Mouse (Mus musculus) hindbrain, embryonic 14.5 days (tissue): ENCODE measurements at regions not wholly inside any gene's neighbourhood (a gene's known extent, or its start where the extent isn't known, plus 50 kb on each side); places are given as distances from the start of the nearest gene placed in this dataset.

Experiments used
- ATAC-seq: fragments of 200-750 bp; cut with Nextera tagmentation; 2 replicates; pipeline ENCODE4 v1.8.0; 2017; ENCODE audit warnings: moderate number of reproducible peaks, mild to moderate bottlenecking, moderate TSS enrichment, moderate library complexity; ENCODE audit not compliant: low FRiP score
- DNase-seq: peaks from one replicate; pipeline ENCODE4 v3.0.0-alpha.2; 2015; ENCODE audit warnings: low spot score
- H3K27ac ChIP-seq: fragments of 300-500 bp; sonication (generic); 2 replicates; pipeline ENCODE4 v1.5.1; 2014; ENCODE audit warnings: mild to moderate bottlenecking, moderate library complexity
- H3K27me3 ChIP-seq: fragments of 300-500 bp; sonication (generic); 2 replicates; pipeline ENCODE4 v1.6.1; 2014; ENCODE audit warnings: mild to moderate bottlenecking, low read length, mixed read lengths; ENCODE audit not compliant: control insufficient read depth, insufficient read depth
- H3K36me3 ChIP-seq: fragments of 300-500 bp; sonication (generic); replicated peaks from 2 replicates; pipeline ENCODE4 v1.6.1; 2014; ENCODE audit not compliant: control insufficient read depth, insufficient read depth
- H3K4me1 ChIP-seq: fragments of 300-500 bp; sonication (generic); replicated peaks from 2 replicates; pipeline ENCODE4 v1.6.1; 2014; ENCODE audit warnings: antibody characterized with exemption, low read length, mixed read lengths; ENCODE audit not compliant: control insufficient read depth, insufficient read depth
- H3K4me2 ChIP-seq: fragments of 300-500 bp; sonication (generic); replicated peaks from 2 replicates; pipeline ENCODE4 v1.6.1; 2014; ENCODE audit warnings: mild to moderate bottlenecking, moderate library complexity
- H3K4me3 ChIP-seq: fragments of 300-500 bp; sonication (generic); replicated peaks from 2 replicates; pipeline ENCODE4 v1.5.1; 2014; ENCODE audit warnings: mild to moderate bottlenecking, low read length
- H3K9ac ChIP-seq: fragments of 300-500 bp; sonication (generic); 2 replicates; pipeline ENCODE4 v1.6.1; 2014
- H3K9me3 ChIP-seq: fragments of 300-500 bp; sonication (generic); 2 replicates; pipeline ENCODE4 v1.6.1; 2016; ENCODE audit warnings: low read length; ENCODE audit not compliant: control insufficient read depth
- WGBS: fragments of 180-500 bp; shearing (Covaris S2); extraction: QIAGEN DNeasy Blood & Tissue Kit; methylation state at CpG from one replicate; pipeline ENCODE4 v1.1.7; 2014; 5-methylcytosine and 5-hydroxymethylcytosine counted together

DNA sequence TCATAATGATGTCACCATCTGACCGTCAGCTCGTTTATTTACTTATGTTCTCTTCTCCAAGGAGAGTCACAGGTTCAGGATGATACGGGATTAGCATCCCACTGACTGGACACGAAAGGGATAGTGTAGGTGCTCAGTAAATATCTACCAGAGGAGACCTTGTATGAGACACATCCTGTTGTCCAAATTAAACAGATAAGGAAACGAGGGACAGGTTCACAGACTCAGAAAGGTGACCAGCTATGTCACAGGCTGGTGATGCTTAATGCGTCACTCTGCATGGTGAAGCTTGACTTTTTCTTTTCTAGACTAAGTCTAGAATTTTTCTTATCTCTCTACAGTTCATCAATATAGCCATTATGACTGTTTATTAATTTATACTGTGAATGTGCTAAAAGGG lies 235.2 kb upstream of the Sall1 start:
- 90% methylated on average over 6 of the region's 6 CpGs for WGBS
- ATAC-seq (no peak), DNase-seq (no peak)
- no peaks in the 10 kb centered on the region for H3K4me1 ChIP-seq
- no peak overlapping the region for H3K27ac ChIP-seq
- no peak overlapping the region for H3K4me3 ChIP-seq
- no peaks in the 10 kb centered on the region for H3K27me3 ChIP-seq
- no peaks in the 10 kb centered on the region for H3K9me3 ChIP-seq
- H3K4me2 ChIP-seq, result no peak overlapping the region
- H3K36me3 ChIP-seq, result no peaks in the 10 kb centered on the region
- no peak overlapping the region for H3K9ac ChIP-seq

DNA sequence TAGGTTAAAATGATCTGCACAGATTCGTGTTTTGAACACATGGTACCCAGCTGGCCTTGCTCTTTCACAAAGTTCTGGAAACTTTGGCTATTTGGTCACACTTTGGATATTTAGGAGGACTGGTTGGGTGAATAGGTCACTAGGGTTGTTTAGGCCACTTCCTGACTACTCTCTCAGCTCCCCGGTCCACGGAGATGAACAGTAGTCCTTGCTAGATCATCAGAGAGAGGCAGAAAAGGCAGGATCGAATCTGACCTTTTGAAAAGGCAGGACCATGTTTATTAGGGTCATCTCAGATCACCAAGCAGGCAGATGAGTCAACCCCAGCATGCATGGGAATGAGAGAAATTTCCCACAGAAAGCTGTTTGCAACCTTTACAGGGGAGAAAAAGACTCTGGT lies 229.3 kb upstream of the Sall1 start:
- Histone ChIP-seq H3K4me2 (no peak overlapping the region), H3K4me1 (peaks cover 9% of the 10 kb centered on the region), H3K9ac (no peak overlapping the region), H3K9me3 (no peaks in the 10 kb centered on the region), H3K36me3 (no peaks in the 10 kb centered on the region), H3K4me3 (no peak overlapping the region), H3K27ac (no peak overlapping the region), H3K27me3 (0 out of 2 replicates have a peak, but pooled peaks cover 7% of the 10 kb centered on the region)
- WGBS, result 66% methylated on average over 4 of the region's 4 CpGs
- ATAC-seq, result no peak
- no peak for DNase-seq

DNA sequence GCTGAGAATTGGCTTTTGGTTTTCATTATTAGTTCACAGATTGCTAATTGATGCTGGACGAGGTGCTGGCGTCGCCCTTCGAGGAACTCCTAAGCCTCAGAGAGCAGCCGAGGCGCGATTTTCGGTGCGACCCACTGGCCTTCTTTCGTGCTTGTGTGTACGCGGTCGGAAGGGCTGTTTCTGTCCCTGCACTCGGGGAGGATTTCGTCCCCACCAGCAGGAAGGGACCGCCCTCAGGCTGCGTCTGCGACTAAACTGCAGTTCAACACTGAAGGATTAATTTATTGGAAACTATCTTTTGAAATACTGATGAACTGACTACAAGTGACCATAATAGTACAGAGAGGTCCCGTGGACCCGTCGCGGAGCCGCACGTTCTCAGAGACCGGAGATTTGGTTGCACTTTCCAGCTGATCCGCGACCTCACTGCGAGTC lies 228.4 kb upstream of the Sall1 start:
- ATAC-seq, result no peak
- no peaks in the 10 kb centered on the region for H3K9me3 ChIP-seq
- H3K4me1 ChIP-seq, result peaks cover 9% of the 10 kb centered on the region
- peak overlapping the region; percentile 51 for H3K9ac ChIP-seq
- 0 out of 2 replicates have a peak, but pooled peaks cover 7% of the 10 kb centered on the region for H3K27me3 ChIP-seq
- 2% methylated on average over 28 of the region's 28 CpGs for WGBS
- peak overlapping the region; percentile 64 for H3K4me2 ChIP-seq
- H3K36me3 ChIP-seq, result no peaks in the 10 kb centered on the region
- H3K27ac ChIP-seq, result peak overlapping the region; percentile 50
- peak overlapping the region; percentile 26 for H3K4me3 ChIP-seq
- peak; percentile 34 for DNase-seq

DNA sequence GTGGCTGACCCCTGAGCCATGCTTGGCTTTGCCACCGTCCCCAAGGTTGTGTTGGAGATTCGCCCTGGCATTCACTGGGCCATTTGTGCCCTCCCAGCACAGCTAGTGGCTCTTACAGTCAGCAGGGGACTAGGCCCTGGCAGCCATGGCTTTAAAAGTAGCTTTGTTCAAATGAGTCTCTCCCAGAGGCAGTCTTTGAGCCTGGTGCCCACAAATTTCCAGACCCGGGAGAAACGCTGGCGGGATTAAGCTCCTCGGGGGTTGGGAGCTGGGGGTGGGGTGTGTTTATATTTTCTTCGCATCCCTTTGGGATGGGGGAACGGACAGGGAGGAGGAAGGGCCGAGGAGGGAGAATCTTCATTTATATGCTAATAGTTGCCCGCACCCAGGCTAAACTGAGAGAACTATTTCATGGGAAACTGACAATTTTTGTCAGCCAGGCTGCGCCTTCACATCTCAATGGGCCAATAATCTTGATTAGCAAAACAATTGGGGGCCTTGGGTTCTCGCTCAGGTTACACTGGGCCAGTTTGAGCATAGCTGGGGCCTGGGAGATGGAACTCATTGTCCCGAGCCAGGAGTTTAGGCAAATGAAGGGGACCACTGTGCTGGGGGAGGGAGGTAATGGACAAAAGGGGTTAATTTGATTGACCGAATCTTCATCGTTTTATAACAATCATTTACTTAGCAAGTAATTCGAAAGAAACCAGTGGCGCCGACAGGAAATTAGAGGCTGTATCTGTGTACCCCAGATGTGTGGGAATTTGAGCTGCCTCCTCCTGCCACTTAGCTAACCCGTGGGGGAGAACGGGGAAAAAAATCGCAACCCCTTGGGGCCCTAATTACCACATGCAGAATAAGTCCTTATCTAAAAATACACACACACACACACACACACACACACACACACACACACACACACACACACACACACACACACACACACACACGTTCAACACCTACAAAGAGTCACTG lies 227.7 kb upstream of the Sall1 start:
- H3K36me3 ChIP-seq, result no peaks in the 10 kb centered on the region
- H3K9ac ChIP-seq, result peak overlapping the region; percentile 51
- peaks cover 9% of the 10 kb centered on the region for H3K4me1 ChIP-seq
- peak overlapping the region; percentile 50 for H3K27ac ChIP-seq
- H3K4me3 ChIP-seq, result peak overlapping the region; percentile 26
- 4% methylated on average over 22 of the region's 22 CpGs for WGBS
- 0 out of 2 replicates have a peak, but pooled peaks cover 7% of the 10 kb centered on the region for H3K27me3 ChIP-seq
- peak; percentile 75; the same call in 1 of the 2 replicates for ATAC-seq
- H3K4me2 ChIP-seq, result peak overlapping the region; percentile 64
- DNase-seq, result peak; percentile 28
- no peaks in the 10 kb centered on the region for H3K9me3 ChIP-seq

DNA sequence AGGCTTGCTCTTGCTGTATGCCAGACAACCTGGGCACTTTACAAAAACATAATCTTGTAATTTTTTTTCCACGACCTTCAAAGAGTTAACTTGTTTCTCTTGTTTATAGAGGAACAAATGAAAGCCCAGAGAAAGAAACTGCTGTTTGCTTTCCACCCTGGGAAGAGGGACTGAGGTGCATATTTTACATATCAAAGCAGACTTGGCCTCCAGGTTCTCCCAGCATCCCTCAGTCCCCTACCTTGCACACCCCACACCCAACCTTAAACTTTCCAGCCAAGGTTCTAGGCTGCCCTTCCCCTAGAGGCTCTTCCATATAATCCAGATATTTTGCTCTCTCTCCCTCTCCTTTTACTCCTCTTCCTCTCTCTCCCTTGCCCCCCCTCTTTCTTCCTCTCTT lies 226.0 kb upstream of the Sall1 start:
- ATAC-seq (no peak), DNase-seq (no peak)
- Histone ChIP-seq H3K4me1 (peaks cover 9% of the 10 kb centered on the region), H3K36me3 (no peaks in the 10 kb centered on the region), H3K4me3 (no peak overlapping the region), H3K9me3 (peaks cover 8% of the 10 kb centered on the region), H3K27me3 (0 out of 2 replicates have a peak, but pooled peaks cover 7% of the 10 kb centered on the region), H3K4me2 (no peak overlapping the region), H3K9ac (no peak overlapping the region), H3K27ac (no peak overlapping the region)
- WGBS, result 28% methylated on average over 1 of the region's 1 CpGs

DNA sequence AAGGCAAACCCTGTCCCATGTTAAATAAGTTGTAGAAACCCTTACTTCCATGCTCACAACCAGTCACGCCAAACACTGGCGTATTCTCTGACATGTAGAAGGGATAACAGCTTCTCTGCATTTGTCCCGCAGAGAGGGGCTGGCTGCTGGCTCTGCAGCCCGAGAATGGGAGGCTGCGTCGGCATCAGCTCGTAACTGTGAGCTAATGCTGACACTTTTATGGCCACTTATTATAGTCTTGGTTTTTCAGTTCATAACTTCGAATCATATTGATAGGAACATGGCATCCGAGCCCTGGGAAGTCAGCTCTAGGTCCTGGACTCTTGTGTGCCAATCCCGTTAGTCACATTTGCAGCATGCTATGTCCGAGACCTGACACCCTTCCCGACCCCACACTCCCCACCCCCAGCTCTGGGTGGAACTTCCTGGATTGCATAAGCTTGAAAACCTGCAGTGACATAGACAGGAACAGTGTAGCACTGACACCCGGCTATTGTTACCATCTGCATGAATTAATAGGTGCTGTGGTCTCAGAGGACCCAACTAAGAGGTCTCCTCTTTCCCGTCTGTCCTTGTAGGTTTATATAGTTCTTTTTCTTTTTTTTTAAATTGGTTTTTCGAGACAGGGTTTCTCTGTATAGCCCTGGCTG lies 217.3 kb upstream of the Sall1 start:
- 80% methylated on average over 15 of the region's 15 CpGs for WGBS
- H3K9me3 ChIP-seq, result peaks cover 17% of the 10 kb centered on the region

DNA sequence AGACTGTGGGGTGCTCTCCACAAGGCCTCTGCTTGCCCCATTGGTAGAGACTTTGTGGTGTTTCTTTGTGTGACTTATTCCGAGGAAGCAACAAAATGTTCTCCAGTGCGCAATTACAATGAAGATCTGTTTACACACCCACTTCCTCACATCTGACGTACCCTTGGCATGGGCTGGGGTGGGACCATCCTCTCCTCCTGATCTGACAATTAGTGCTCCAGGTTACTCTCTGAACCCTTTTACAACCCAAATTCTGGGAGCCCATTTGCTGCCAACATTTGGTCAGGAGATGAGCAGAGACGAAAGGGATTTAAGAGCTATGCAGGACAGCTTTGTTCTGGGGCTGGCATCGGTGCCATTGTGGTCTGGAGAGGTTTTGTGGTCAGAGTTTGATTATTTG lies 215.9 kb upstream of the Sall1 start:
- peaks cover 8% of the 10 kb centered on the region; the same call in 1 of the 2 replicates for H3K9me3 ChIP-seq
- no peak for DNase-seq
- 86% methylated on average over 5 of the region's 5 CpGs for WGBS
- no peak overlapping the region for H3K4me3 ChIP-seq
- 0 out of 2 replicates have a peak, but pooled peaks cover 3% of the 10 kb centered on the region for H3K27me3 ChIP-seq
- no peak overlapping the region for H3K9ac ChIP-seq
- H3K4me1 ChIP-seq, result no peaks in the 10 kb centered on the region
- no peak overlapping the region for H3K27ac ChIP-seq
- H3K4me2 ChIP-seq, result no peak overlapping the region
- H3K36me3 ChIP-seq, result no peaks in the 10 kb centered on the region
- no peak for ATAC-seq

More for the DNA sequence above, 217.3 kb upstream of the Sall1 start:
- H3K9ac ChIP-seq, result no peak overlapping the region
- H3K27me3 ChIP-seq, result no peaks in the 10 kb centered on the region
- no peak for DNase-seq
- ATAC-seq, result no peak
- H3K4me2 ChIP-seq, result no peak overlapping the region
- H3K4me3 ChIP-seq, result no peak overlapping the region
- no peak overlapping the region for H3K27ac ChIP-seq
- H3K36me3 ChIP-seq, result no peaks in the 10 kb centered on the region
- H3K4me1 ChIP-seq, result no peaks in the 10 kb centered on the region

DNA sequence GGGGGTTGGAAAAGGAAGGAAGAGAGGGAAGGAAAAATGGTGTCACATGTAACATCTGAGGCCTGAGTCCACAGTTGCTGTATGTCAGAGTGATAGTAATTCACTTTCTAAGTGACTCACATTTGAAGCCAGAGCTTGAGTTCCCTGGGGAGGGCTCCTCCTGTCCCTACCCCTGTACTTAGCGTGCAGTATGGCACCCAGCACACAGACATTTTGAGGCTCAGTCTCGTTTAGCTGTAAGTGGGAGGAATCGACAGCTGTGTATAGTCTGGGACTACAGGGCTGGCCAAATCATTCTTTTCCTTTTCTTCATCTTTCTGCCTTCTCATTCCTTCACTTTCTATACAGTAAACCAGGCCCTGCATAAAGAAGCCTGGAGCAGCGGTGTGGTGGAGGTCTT lies 202.4 kb upstream of the Sall1 start:
- DNase-seq (no peak), ATAC-seq (no peak)
- Histone ChIP-seq H3K4me2 (no peak overlapping the region), H3K27ac (no peak overlapping the region), H3K9ac (no peak overlapping the region), H3K4me1 (no peaks in the 10 kb centered on the region), H3K4me3 (no peak overlapping the region), H3K36me3 (no peaks in the 10 kb centered on the region), H3K9me3 (no peaks in the 10 kb centered on the region), H3K27me3 (peaks cover 43% of the 10 kb centered on the region)
- WGBS, result 79% methylated on average over 4 of the region's 4 CpGs

DNA sequence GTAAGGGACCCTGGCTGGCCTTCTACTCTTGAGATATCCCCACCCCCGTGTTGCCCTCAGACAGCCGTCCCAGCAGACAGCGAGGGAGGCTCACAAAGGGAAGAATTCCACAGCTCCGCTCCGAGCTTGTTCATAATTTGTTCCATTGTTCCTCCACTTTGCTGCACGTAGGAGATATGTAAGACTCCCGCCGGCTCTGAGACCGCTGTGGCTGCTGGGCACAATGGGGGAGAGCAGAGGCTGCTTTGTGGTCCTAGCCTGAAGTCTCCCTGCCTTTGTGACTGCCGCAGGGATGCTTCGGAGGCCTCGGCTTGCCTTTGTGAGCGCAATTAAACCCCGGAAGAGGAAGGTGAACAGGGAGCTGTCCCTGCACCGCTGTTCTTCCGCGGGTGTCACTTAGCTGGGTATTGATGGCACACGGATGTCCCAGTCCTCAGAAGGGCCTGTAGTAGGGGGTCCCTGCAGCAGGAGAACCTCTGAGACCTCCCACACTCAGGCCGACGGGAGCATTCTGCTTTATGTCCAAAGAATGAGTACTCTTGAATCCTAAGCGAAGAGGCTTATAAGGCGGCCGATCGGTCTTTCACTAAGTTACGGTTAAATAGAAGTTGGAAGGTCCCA lies 201.3 kb upstream of the Sall1 start:
- H3K4me1 ChIP-seq, result no peaks in the 10 kb centered on the region
- DNase-seq (peak; percentile 45), ATAC-seq (no peak)
- H3K4me2 ChIP-seq, result peak overlapping the region; percentile 41
- H3K27ac ChIP-seq, result no peak overlapping the region
- H3K4me3 ChIP-seq, result no peak overlapping the region
- peak overlapping the region; percentile 20; the same call in 1 of the 2 replicates for H3K9ac ChIP-seq
- WGBS, result 14% methylated on average over 25 of the region's 25 CpGs
- peaks cover 38% of the 10 kb centered on the region for H3K27me3 ChIP-seq
- H3K36me3 ChIP-seq, result no peaks in the 10 kb centered on the region
- H3K9me3 ChIP-seq, result no peaks in the 10 kb centered on the region
